11 mouse cellular contexts compared by ENCODE assay signal in genomic region chr4:126469334-126469733, GRCm38 (mm10). TPM values are rescaled to one million over a fixed set of nuclear protein-coding genes. Genes with fewer than 3 reads are reported as not detected.
A peak's percentile ranks its signal among the peaks of the same experiment; 100 is the strongest.
DNase-seq lines count a peak whose midpoint lies in the region; ATAC-seq and TF ChIP-seq lines count a peak whose summit lies in the region.
"Had no signal": no experiment of that assay in that cellular context is flagged by ENCODE, and none has a peak within 500 bp of the region (broad histone marks: within the 10 kb centered on the region; RNA-seq: fewer than 3 reads in every experiment).

No protein-coding gene starts in this region.

- no peak overlapping the region for H3K9ac ChIP-seq in intestine, embryonic 14.5 days (ENCODE audit: low read length)
- no peak overlapping the region for H3K9ac ChIP-seq in intestine, postnatal 0 days (ENCODE audit: low read depth, low read length)
- peak overlapping the region; percentile 98; the same call in 1 of the 2 replicates for H3K9ac ChIP-seq in hindbrain, embryonic 12.5 days
- peak overlapping the region; percentile 86; the same call in 1 of the 2 replicates for H3K9ac ChIP-seq in midbrain, embryonic 13.5 days (replicated peaks)

- WGBS in intestine, embryonic 14.5 days: 52% methylated on average over 1 of the region's 1 CpGs
- 73% methylated on average over 1 of the region's 1 CpGs for WGBS in intestine, postnatal 0 days
- 81% methylated on average over 1 of the region's 1 CpGs for WGBS in hindbrain, embryonic 12.5 days
- WGBS in midbrain, embryonic 13.5 days: 80% methylated on average over 1 of the region's 1 CpGs

- no peaks in the 10 kb centered on the region for H3K36me3 ChIP-seq in intestine, embryonic 14.5 days (ENCODE audit: control insufficient read depth, insufficient read depth, low read length)
- no peaks in the 10 kb centered on the region for H3K36me3 ChIP-seq in intestine, postnatal 0 days (ENCODE audit: control insufficient read depth, insufficient read depth)
- H3K36me3 ChIP-seq in hindbrain, embryonic 12.5 days: no peaks in the 10 kb centered on the region
- no peaks in the 10 kb centered on the region for H3K36me3 ChIP-seq in midbrain, embryonic 13.5 days

- ATAC-seq in intestine, embryonic 14.5 days (replicated peaks; ENCODE audit: low FRiP score, low TSS enrichment, low read depth): no peak
- ATAC-seq in intestine, postnatal 0 days: no peak
- no peak for ATAC-seq in hindbrain, embryonic 12.5 days (ENCODE audit: low FRiP score)
- no peak for ATAC-seq in midbrain, embryonic 13.5 days

- peak overlapping the region; percentile 64 for H3K4me2 ChIP-seq in intestine, embryonic 14.5 days (ENCODE audit: low read length)
- no peak overlapping the region for H3K4me2 ChIP-seq in intestine, postnatal 0 days (replicated peaks; ENCODE audit: low read depth)
- no peak overlapping the region for H3K4me2 ChIP-seq in hindbrain, embryonic 12.5 days (replicated peaks)
- no peak overlapping the region; the same call in 1 of the 2 replicates for H3K4me2 ChIP-seq in midbrain, embryonic 13.5 days (replicated peaks)

- TF ChIP-seq CTCF in intestine, postnatal 0 days (IDR thresholded peaks at IDR 0.05; ENCODE audit: low read depth): no peak

- DNase-seq in intestine, embryonic 14.5 days (ENCODE audit: low spot score): no peak
- DNase-seq in 3T3-L1 (ENCODE audit: low read depth, low spot score): peak; percentile 27
- no peak for DNase-seq in right cerebral cortex, postnatal 14 days
- no peak for DNase-seq in layer of hippocampus, postnatal 36 days
- DNase-seq in gastrocnemius, postnatal 36 days: no peak
- DNase-seq: cerebellum, adult 11-12 months; gastrocnemius, postnatal 14 days; lung, postnatal 4 days had no signal

- H3K27ac ChIP-seq in intestine, embryonic 14.5 days (ENCODE audit: low read depth): no peak overlapping the region
- H3K27ac ChIP-seq in intestine, postnatal 0 days (ENCODE audit: low read depth, low read length): no peak overlapping the region
- no peak overlapping the region for H3K27ac ChIP-seq in hindbrain, embryonic 12.5 days
- H3K27ac ChIP-seq in midbrain, embryonic 13.5 days: no peak overlapping the region; the same call in 1 of the 2 replicates

- H3K27me3 ChIP-seq in intestine, embryonic 14.5 days (replicated peaks; ENCODE audit: control insufficient read depth, insufficient read depth, low read length): no peaks in the 10 kb centered on the region
- no peaks in the 10 kb centered on the region for H3K27me3 ChIP-seq in intestine, postnatal 0 days (replicated peaks; ENCODE audit: control insufficient read depth, insufficient read depth, low read length)
- H3K27me3 ChIP-seq in hindbrain, embryonic 12.5 days: no peaks in the 10 kb centered on the region
- H3K27me3 ChIP-seq in midbrain, embryonic 13.5 days: no peaks in the 10 kb centered on the region

- H3K4me3 ChIP-seq in intestine, embryonic 14.5 days (ENCODE audit: low read depth, low read length): no peak overlapping the region
- no peak overlapping the region for H3K4me3 ChIP-seq in intestine, postnatal 0 days (ENCODE audit: low read depth, low read length)
- no peak overlapping the region for H3K4me3 ChIP-seq in hindbrain, embryonic 12.5 days
- no peak overlapping the region; the same call in 1 of the 2 replicates for H3K4me3 ChIP-seq in midbrain, embryonic 13.5 days (replicated peaks)

- H3K9me3 ChIP-seq in intestine, embryonic 14.5 days (ENCODE audit: control insufficient read depth, low read length): no peaks in the 10 kb centered on the region
- H3K9me3 ChIP-seq in intestine, postnatal 0 days (ENCODE audit: control insufficient read depth): no peaks in the 10 kb centered on the region
- no peaks in the 10 kb centered on the region for H3K9me3 ChIP-seq in hindbrain, embryonic 12.5 days (replicated peaks)
- H3K9me3 ChIP-seq in midbrain, embryonic 13.5 days: no peaks in the 10 kb centered on the region

- H3K4me1 ChIP-seq in intestine, embryonic 14.5 days (replicated peaks; ENCODE audit: control insufficient read depth, insufficient read depth, low read length): peaks cover 33% of the 10 kb centered on the region
- peaks cover 4% of the 10 kb centered on the region; the same call in 1 of the 2 replicates for H3K4me1 ChIP-seq in intestine, postnatal 0 days (replicated peaks; ENCODE audit: control insufficient read depth, insufficient read depth, low read length)
- H3K4me1 ChIP-seq in hindbrain, embryonic 12.5 days: peaks cover 32% of the 10 kb centered on the region
- H3K4me1 ChIP-seq in midbrain, embryonic 13.5 days (replicated peaks): peaks cover 41% of the 10 kb centered on the region

- intact Hi-C loops in gastrocnemius, postnatal 36 days (cut with DNase I): no loop called here

RNA-seq across cellular contexts. Expression of gene Ago1, which starts 1.0 kb away (rescaled TPM):
- polyA plus RNA-seq in intestine, embryonic 14.5 days (2014; fragmentation: Nextera tagmentation; extraction: Ambion mirVana): 8.0 and 8.9 TPM in 2 replicates
- 2.7 and 3.2 TPM in 2 replicates for polyA plus RNA-seq in intestine, postnatal 0 days (2015; fragmentation: Nextera tagmentation; extraction: Ambion mirVana)
- polyA plus RNA-seq in hindbrain, embryonic 12.5 days (2016; fragmentation: Nextera tagmentation; extraction: Ambion mirVana): 15.8 and 20.5 TPM in 2 replicates
- polyA plus RNA-seq in midbrain, embryonic 13.5 days (2015; fragmentation: Nextera tagmentation; extraction: Ambion mirVana): 18.5 and 19.5 TPM in 2 replicates
- 10 to 100 TPM; 60.0 to 60.5 TPM for total RNA-seq in layer of hippocampus, postnatal 36 days (2021)
- total RNA-seq in gastrocnemius, postnatal 36 days (2021): 1 to 10 TPM; 5.4 to 5.5 TPM

RNA-seq across cellular contexts. Expression of gene Ago3, which starts 40.0 kb away (rescaled TPM):
- polyA plus RNA-seq in intestine, embryonic 14.5 days (2014; fragmentation: Nextera tagmentation; extraction: Ambion mirVana): 12.3 and 13.2 TPM in 2 replicates
- polyA plus RNA-seq in intestine, postnatal 0 days (2015; fragmentation: Nextera tagmentation; extraction: Ambion mirVana): 9.3 and 10.5 TPM in 2 replicates
- 21.6 and 22.2 TPM in 2 replicates for polyA plus RNA-seq in hindbrain, embryonic 12.5 days (2016; fragmentation: Nextera tagmentation; extraction: Ambion mirVana)
- 17.7 and 18.4 TPM in 2 replicates for polyA plus RNA-seq in midbrain, embryonic 13.5 days (2015; fragmentation: Nextera tagmentation; extraction: Ambion mirVana)
- 10 to 100 TPM; 37.5 to 45.4 TPM for total RNA-seq in layer of hippocampus, postnatal 36 days (2021)
- 1 to 10 TPM; 7.9 to 8.0 TPM for total RNA-seq in gastrocnemius, postnatal 36 days (2021)

Comparison
In these comparisons a context has a peak if more than half of its experiments do, and no peak if none do; other contexts are left out.
1. H3K9ac ChIP-seq: peak in hindbrain, embryonic 12.5 days (single experiment) and midbrain, embryonic 13.5 days (single experiment); none in intestine, embryonic 14.5 days (single experiment) and intestine, postnatal 0 days (single experiment).